Mouse (Mus musculus) lung, postnatal 0 days (tissue): ENCODE results near the gene Ermap. TPM values are rescaled to one million over a fixed set of nuclear protein-coding genes. Genes with fewer than 3 reads are reported as not detected.

Experiments
- ATAC-seq: fragments of 200-750 bp; cut with Nextera tagmentation; 2 replicates; pipeline ENCODE4 v1.8.0; 2017; ENCODE audit warnings: moderate library complexity
- DNase-seq: peaks from one replicate; pipeline ENCODE4 v3.0.0-alpha.2; 2016; ENCODE audit warnings: low spot score
- H3K27ac ChIP-seq: fragments of 300-500 bp; sonication (generic); 2 replicates; pipeline ENCODE4 v1.5.1; 2014; ENCODE audit warnings: antibody characterized with exemption, mild to moderate bottlenecking, low read length, mixed read lengths
- H3K27me3 ChIP-seq: fragments of 300-500 bp; sonication (generic); replicated peaks from 2 replicates; pipeline ENCODE4 v1.6.1; 2014; ENCODE audit warnings: low read length, mixed read lengths; ENCODE audit not compliant: insufficient read depth
- H3K36me3 ChIP-seq: fragments of 300-500 bp; sonication (generic); 2 replicates; pipeline ENCODE4 v1.6.1; 2014; ENCODE audit warnings: low read length, mixed read lengths; ENCODE audit not compliant: insufficient read depth
- H3K4me1 ChIP-seq: fragments of 300-500 bp; sonication (generic); 2 replicates; pipeline ENCODE4 v1.6.1; 2014; ENCODE audit warnings: antibody characterized with exemption, low read depth, low read length, mixed read lengths; ENCODE audit not compliant: insufficient read depth
- H3K4me2 ChIP-seq: fragments of 300-500 bp; sonication (generic); replicated peaks from 2 replicates; pipeline ENCODE4 v1.6.1; 2014; ENCODE audit warnings: low read depth, mild to moderate bottlenecking, low read length, moderate library complexity, mixed read lengths
- H3K4me3 ChIP-seq: fragments of 300-500 bp; sonication (generic); 2 replicates; pipeline ENCODE4 v1.5.1; 2014; ENCODE audit warnings: low read depth, low read length
- H3K9ac ChIP-seq: fragments of 300-500 bp; sonication (generic); replicated peaks from 2 replicates; pipeline ENCODE4 v1.6.1; 2014; ENCODE audit warnings: low read depth, mild to moderate bottlenecking
- H3K9me3 ChIP-seq: fragments of 300-500 bp; sonication (generic); 2 replicates; pipeline ENCODE4 v1.6.1; 2016; ENCODE audit warnings: low read length, mixed read lengths
- CTCF ChIP-seq: IDR thresholded peaks from 2 replicates; pipeline ENCODE4 v1.5.1; 2016; ENCODE audit warnings: antibody characterized with exemption, mild to moderate bottlenecking
- EP300 ChIP-seq: IDR thresholded peaks from 2 replicates; pipeline ENCODE4 v1.6.1; 2016; ENCODE audit warnings: antibody characterized with exemption, mild to moderate bottlenecking, control low read depth
- WGBS: fragments of 180-500 bp; shearing (Covaris S2); extraction: QIAGEN DNeasy Blood & Tissue Kit; methylation state at CpG from one replicate; pipeline ENCODE4 v1.1.7; 2014; 5-methylcytosine and 5-hydroxymethylcytosine counted together
- polyA plus RNA-seq: library from polyadenylated mRNA; unstranded; fragments of >200 nt; fragmentation: Nextera tagmentation; extraction: Ambion mirVana; gene quantifications from 2 replicates; pipeline ENCODE4 v1.2.1, GENCODE M21; 2015

Ermap gene
- polyA plus RNA-seq, 1 experiment from 2014 or later: 2.2 TPM

GRCm38 (mm10) chr4:119178331-119178730 is 11.5 kb downstream of the Ermap start:
- 40% methylated on average over 18 of the region's 18 CpGs for WGBS
- H3K4me3 ChIP-seq: no peak overlapping the region
- H3K9me3 ChIP-seq: no peaks in the 10 kb centered on the region
- H3K27me3 ChIP-seq: no peaks in the 10 kb centered on the region
- H3K4me1 ChIP-seq: no peaks in the 10 kb centered on the region
- ATAC-seq: no peak
- no peak overlapping the region for H3K4me2 ChIP-seq
- no peak overlapping the region for H3K9ac ChIP-seq
- TF ChIP-seq CTCF (no peak), EP300 (no peak)
- no peak overlapping the region for H3K27ac ChIP-seq
- DNase-seq: peak; percentile 49
- H3K36me3 ChIP-seq: no peaks in the 10 kb centered on the region

DNA sequence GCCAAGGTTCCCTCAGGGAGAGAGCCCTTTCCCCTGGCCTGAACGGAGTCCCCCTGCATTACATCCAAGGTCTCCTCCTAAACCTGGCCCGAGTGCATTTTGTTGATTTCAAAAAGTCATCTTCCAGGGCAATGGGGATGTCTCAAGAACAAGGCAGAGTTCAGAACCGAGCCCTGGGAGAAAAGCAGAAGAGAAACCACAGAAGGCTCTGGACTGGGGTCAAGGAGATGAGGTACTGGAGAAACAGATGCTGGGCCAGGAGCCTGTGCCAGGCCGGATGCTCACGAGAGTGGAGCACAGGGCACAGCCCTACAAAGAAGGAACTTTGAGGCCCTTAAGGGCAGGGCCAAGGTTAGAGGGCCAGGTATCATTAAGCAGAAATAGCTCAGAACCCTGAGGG is 12.1 kb downstream of the Ermap start:
- Histone ChIP-seq H3K4me1 (no peaks in the 10 kb centered on the region), H3K36me3 (no peaks in the 10 kb centered on the region), H3K9ac (no peak overlapping the region), H3K27me3 (no peaks in the 10 kb centered on the region), H3K27ac (no peak overlapping the region), H3K4me2 (no peak overlapping the region), H3K4me3 (no peak overlapping the region), H3K9me3 (no peaks in the 10 kb centered on the region)
- no peak for TF ChIP-seq EP300
- no peak for TF ChIP-seq CTCF
- ATAC-seq (no peak), DNase-seq (peak; percentile 35)
- WGBS: 70% methylated on average over 5 of the region's 5 CpGs

GRCm38 (mm10) chr4:119173851-119174453 is 15.9 kb downstream of the Ermap start, which contains the start of gene Zfp691:
TSS of gene Zfp691 (minus strand) at chr4:119174195.
- Histone ChIP-seq H3K4me2 (peak within 1 kb of the TSS; percentile 82), H3K9ac (peak within 1 kb of the TSS; percentile 70), H3K9me3 (no peaks in the 10 kb centered on the region), H3K4me1 (no peaks in the 10 kb centered on the region), H3K27ac (peak within 1 kb of the TSS; percentile 55), H3K27me3 (no peaks in the 10 kb centered on the region), H3K36me3 (peaks cover 10% of the 10 kb centered on the region; the same call in 1 of the 2 replicates), H3K4me3 (peak within 1 kb of the TSS; percentile 73)
- under 1% methylated on average over 38 of the region's 40 CpGs for WGBS
- DNase-seq: peak; percentile 99
- peak; percentile 100 for ATAC-seq
- no peak for TF ChIP-seq CTCF
- TF ChIP-seq EP300: no peak

GRCm38 (mm10) chr4:119172919-119173650 is 16.7 kb downstream of the Ermap start:
- no peaks in the 10 kb centered on the region for H3K27me3 ChIP-seq
- ATAC-seq: no peak
- 0 out of 2 replicates have a peak overlapping the region, but pooled peaks have one; percentile 55 for H3K27ac ChIP-seq
- 30% methylated on average over 18 of the region's 18 CpGs for WGBS
- no peaks in the 10 kb centered on the region for H3K4me1 ChIP-seq
- H3K9ac ChIP-seq: peak overlapping the region; percentile 70
- DNase-seq: no peak
- peak overlapping the region; percentile 73 for H3K4me3 ChIP-seq
- TF ChIP-seq CTCF: no peak
- no peak for TF ChIP-seq EP300
- peaks cover 10% of the 10 kb centered on the region; the same call in 1 of the 2 replicates for H3K36me3 ChIP-seq
- peak overlapping the region; percentile 82 for H3K4me2 ChIP-seq
- no peaks in the 10 kb centered on the region for H3K9me3 ChIP-seq

GRCm38 (mm10) chr4:119167663-119168062 is 22.1 kb downstream of the Ermap start:
- 7% methylated on average over 4 of the region's 4 CpGs for WGBS
- peak; percentile 92 for DNase-seq
- Histone ChIP-seq H3K4me3 (no peak overlapping the region), H3K4me2 (no peak overlapping the region), H3K36me3 (peaks cover 10% of the 10 kb centered on the region; the same call in 1 of the 2 replicates), H3K27ac (no peak overlapping the region), H3K4me1 (no peaks in the 10 kb centered on the region), H3K27me3 (no peaks in the 10 kb centered on the region), H3K9me3 (no peaks in the 10 kb centered on the region), H3K9ac (no peak overlapping the region)
- TF ChIP-seq EP300 (no peak), CTCF (peak; percentile 93)
- ATAC-seq: peak; percentile 60

GRCm38 (mm10) chr4:119167068-119167467 is 22.7 kb downstream of the Ermap start:
- DNase-seq (no peak), ATAC-seq (0 out of 2 replicates have a peak, but pooled peaks have one; percentile 17)
- H3K9ac ChIP-seq: no peak overlapping the region
- H3K27me3 ChIP-seq: no peaks in the 10 kb centered on the region
- 72% methylated on average over 4 of the region's 4 CpGs for WGBS
- no peaks in the 10 kb centered on the region for H3K9me3 ChIP-seq
- H3K4me3 ChIP-seq: no peak overlapping the region
- no peak overlapping the region for H3K4me2 ChIP-seq
- H3K4me1 ChIP-seq: no peaks in the 10 kb centered on the region
- TF ChIP-seq EP300: no peak
- TF ChIP-seq CTCF: peak; percentile 36
- H3K27ac ChIP-seq: no peak overlapping the region
- H3K36me3 ChIP-seq: peaks cover 10% of the 10 kb centered on the region; the same call in 1 of the 2 replicates
